25 mouse cellular contexts compared by ENCODE assay signal in the genomic region with DNA sequence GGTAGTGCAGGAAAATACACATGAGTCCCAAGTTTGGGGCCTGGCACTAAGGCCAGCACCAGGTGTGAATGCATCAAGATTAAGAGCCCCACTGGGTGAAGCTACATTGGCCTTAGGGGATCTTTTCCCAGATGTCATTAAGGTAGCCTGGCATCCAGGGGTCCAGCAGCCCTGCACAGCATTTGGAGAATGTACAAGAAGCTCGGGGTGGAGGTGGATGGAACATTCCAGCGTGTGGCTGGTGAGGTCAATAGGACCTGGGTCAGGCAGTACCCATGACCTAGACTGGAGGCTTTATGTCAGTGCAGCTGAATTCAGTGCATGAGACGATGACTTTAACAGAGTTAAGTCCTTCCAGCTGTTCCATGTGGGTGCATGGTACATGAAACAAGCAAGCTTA. TPM values are rescaled to one million over a fixed set of nuclear protein-coding genes. Genes with fewer than 3 reads are reported as not detected.
DNase-seq lines count a peak whose midpoint lies in the region; ATAC-seq lines count a peak whose summit lies in the region.
"Had no signal": no experiment of that assay in that cellular context is flagged by ENCODE, and none has a peak within 500 bp of the region (broad histone marks: within the 10 kb centered on the region; RNA-seq: fewer than 3 reads in every experiment).

No protein-coding gene starts in this region.

- H3K27ac ChIP-seq in heart, embryonic 12.5 days (ENCODE audit: poor library complexity, severe bottlenecking), result no peak overlapping the region
- H3K27ac ChIP-seq in liver, embryonic 16.5 days (ENCODE audit: low read length), result peak overlapping the region; percentile 96
- H3K27ac ChIP-seq: embryonic facial prominence, embryonic 15.5 days; forebrain, embryonic 10.5 days; heart, adult 2 months; hindbrain, embryonic 10.5 days; layer of hippocampus, adult 2 months; limb, embryonic 15.5 days had no signal

- peaks cover 15% of the 10 kb centered on the region for H3K4me1 ChIP-seq in heart, embryonic 12.5 days (replicated peaks)
- H3K4me1 ChIP-seq in liver, embryonic 16.5 days (ENCODE audit: control insufficient read depth, low read depth, low read length), result peaks cover 74% of the 10 kb centered on the region

- 70% methylated on average over 3 of the region's 3 CpGs for WGBS in heart, embryonic 12.5 days
- 71% methylated on average over 3 of the region's 3 CpGs for WGBS in liver, embryonic 16.5 days (ENCODE audit: insufficient replicate concordance)

- no peak overlapping the region for H3K9ac ChIP-seq in heart, embryonic 12.5 days
- H3K9ac ChIP-seq in liver, embryonic 16.5 days (ENCODE audit: low read depth, low read length), result no peak overlapping the region
- H3K9ac ChIP-seq: embryonic facial prominence, embryonic 15.5 days; intestine, embryonic 15.5 days; limb, embryonic 15.5 days had no signal

- no peak for ATAC-seq in heart, embryonic 12.5 days (ENCODE audit: insufficient number of reproducible peaks, low FRiP score)
- no peak for ATAC-seq in liver, embryonic 16.5 days (ENCODE audit: low read depth)
- ATAC-seq: hindbrain, embryonic 16.5 days; intestine, embryonic 15.5 days had no signal

- peak overlapping the region; percentile 34 for H3K4me2 ChIP-seq in heart, embryonic 12.5 days
- H3K4me2 ChIP-seq in liver, embryonic 16.5 days (ENCODE audit: low read depth, low read length), result no peak overlapping the region
- H3K4me2 ChIP-seq: embryonic facial prominence, embryonic 15.5 days; limb, embryonic 15.5 days had no signal

- H3K9me3 ChIP-seq in heart, embryonic 12.5 days (replicated peaks), result no peaks in the 10 kb centered on the region
- no peaks in the 10 kb centered on the region for H3K9me3 ChIP-seq in liver, embryonic 16.5 days (replicated peaks; ENCODE audit: control insufficient read depth, low read length)
- H3K9me3 ChIP-seq: embryonic facial prominence, embryonic 15.5 days; forebrain, embryonic 10.5 days; hindbrain, embryonic 10.5 days; intestine, embryonic 15.5 days; limb, embryonic 15.5 days had no signal

- H3K4me3 ChIP-seq in heart, embryonic 12.5 days, result 0 out of 2 replicates have a peak overlapping the region, but pooled peaks have one; percentile 3
- H3K4me3 ChIP-seq in liver, embryonic 16.5 days (ENCODE audit: low read depth, low read length), result no peak overlapping the region
- H3K4me3 ChIP-seq: embryonic facial prominence, embryonic 15.5 days; forebrain, embryonic 10.5 days; heart, adult 2 months; hindbrain, embryonic 10.5 days; intestine, embryonic 15.5 days; layer of hippocampus, adult 2 months; limb, embryonic 15.5 days had no signal

- H3K36me3 ChIP-seq in heart, embryonic 12.5 days, result no peaks in the 10 kb centered on the region
- no peaks in the 10 kb centered on the region for H3K36me3 ChIP-seq in liver, embryonic 16.5 days (ENCODE audit: control insufficient read depth, insufficient read depth)
- H3K36me3 ChIP-seq: embryonic facial prominence, embryonic 15.5 days; forebrain, embryonic 10.5 days; hindbrain, embryonic 10.5 days; intestine, embryonic 15.5 days; limb, embryonic 15.5 days had no signal

- no peak for DNase-seq in heart, postnatal 36 days
- peak; percentile 38 for DNase-seq in kidney, adult 9 months
- DNase-seq in kidney, postnatal 14 days, result no peak
- DNase-seq in kidney, postnatal 36 days, result peak; percentile 35 to 37
- DNase-seq in left cerebral cortex, postnatal 10 days (ENCODE audit: extremely low spot score in 1 of 2, low spot score in 2 of 2), result no peak
- DNase-seq: adrenal gland, postnatal 25 days; cerebellum, adult 9-10 months; gastrocnemius, postnatal 25 days; lung, postnatal 4 days; midbrain, embryonic 14.5 days had no signal

- intact Hi-C loops in heart, postnatal 36 days (cut with DNase I), result no loop called here
- intact Hi-C loops in left cerebral cortex, postnatal 10 days (cut with DNase I), result no loop called here

- H3K27me3 ChIP-seq in heart, embryonic 12.5 days (replicated peaks), result peaks cover 74% of the 10 kb centered on the region
- peaks cover 2% of the 10 kb centered on the region; the same call in 1 of the 2 replicates for H3K27me3 ChIP-seq in liver, embryonic 16.5 days (ENCODE audit: control insufficient read depth, insufficient read depth, low read depth, low read length)

RNA-seq across cellular contexts. Expression of a gene that starts 3.3 kb away (rescaled TPM):
- polyA plus RNA-seq in heart, embryonic 12.5 days (2016; fragmentation: Nextera tagmentation; extraction: Ambion mirVana), result 38.8 and 39.2 TPM in 2 replicates
- total RNA-seq in heart, postnatal 36 days (2021), result not detected
- 25.1 and 28.2 TPM in 2 replicates for polyA plus RNA-seq in liver, embryonic 16.5 days (2015; fragmentation: Nextera tagmentation; extraction: Ambion mirVana)
- under 1 TPM; 0.58 to 0.59 TPM for total RNA-seq in left cerebral cortex, postnatal 10 days (2021)
- total RNA-seq: gastrocnemius, postnatal 25 days had no signal

RNA-seq across cellular contexts. Expression of a gene that starts 35.6 kb away (rescaled TPM):
- 6.9 and 8.3 TPM in 2 replicates for polyA plus RNA-seq in heart, embryonic 12.5 days (2016; fragmentation: Nextera tagmentation; extraction: Ambion mirVana)
- 1 to 10 TPM; 4.0 to 4.3 TPM for total RNA-seq in heart, postnatal 36 days (2021)
- 17.1 and 17.8 TPM in 2 replicates for polyA plus RNA-seq in liver, embryonic 16.5 days (2015; fragmentation: Nextera tagmentation; extraction: Ambion mirVana)
- 1 to 10 TPM; 2.0 to 2.6 TPM for total RNA-seq in left cerebral cortex, postnatal 10 days (2021)

RNA-seq across cellular contexts. Expression of a gene that starts 42.3 kb away (rescaled TPM):
- polyA plus RNA-seq in heart, embryonic 12.5 days (2016; fragmentation: Nextera tagmentation; extraction: Ambion mirVana), result 0.10 TPM in 1 of 2 replicates, not detected in the other
- not detected for total RNA-seq in heart, postnatal 36 days (2021)
- 0.04 and 0.05 TPM in 2 replicates for polyA plus RNA-seq in liver, embryonic 16.5 days (2015; fragmentation: Nextera tagmentation; extraction: Ambion mirVana)
- 10 to 100 TPM; 18.9 to 20.1 TPM for total RNA-seq in left cerebral cortex, postnatal 10 days (2021)
- total RNA-seq: adrenal gland, postnatal 25 days; gastrocnemius, postnatal 25 days; heart, adult 2 months; megakaryocyte-erythroid progenitor cell, adult 5-6 weeks had no signal
- polyA plus RNA-seq: heart, adult 2 months; heart, postnatal 0 days; limb, embryonic 15.5 days; lung, embryonic 16.5 days; small intestine, adult 2 months; urinary bladder, adult 2 months had no signal

Comparison
In these comparisons a context has a peak if more than half of its experiments do, and no peak if none do; other contexts are left out.
1. DNase-seq: peak in kidney, adult 9 months (single experiment) and kidney, postnatal 36 days (2 of 2); none in heart, postnatal 36 days (0 of 2), kidney, postnatal 14 days (single experiment) and left cerebral cortex, postnatal 10 days (0 of 2).
2. RNA of a gene that starts 42.3 kb away (total RNA-seq): 18.9 to 20.1 TPM in left cerebral cortex, postnatal 10 days; not detected in heart, postnatal 36 days; every median in the first group is over 10 times any median in the second.